Mouse (Mus musculus) forebrain, embryonic 11.5 days (tissue): Measurements from ENCODE around the gene Sept5. TPM values are rescaled to one million over a fixed set of nuclear protein-coding genes. Genes with fewer than 3 reads are reported as not detected.

Source experiments
- ATAC-seq: fragments of 200-750 bp; cut with Nextera tagmentation; replicated peaks from 2 replicates; pipeline ENCODE4 v1.8.0; 2017; ENCODE audit warnings: moderate TSS enrichment; ENCODE audit not compliant: low FRiP score
- DNase-seq: peaks from one replicate; pipeline ENCODE4 v3.0.0-alpha.2; 2017; ENCODE audit warnings: low spot score
- H3K27ac ChIP-seq: fragments of 300-500 bp; sonication (generic); 2 replicates; pipeline ENCODE4 v1.5.1; 2014; ENCODE audit warnings: low read depth, low read length
- H3K27me3 ChIP-seq: fragments of 300-500 bp; sonication (generic); 2 replicates; pipeline ENCODE4 v1.6.1; 2014; ENCODE audit warnings: mild to moderate bottlenecking, low read length, mixed read lengths; ENCODE audit not compliant: control insufficient read depth, insufficient read depth
- H3K36me3 ChIP-seq: fragments of 300-500 bp; sonication (generic); 2 replicates; pipeline ENCODE4 v1.6.1; 2014; ENCODE audit warnings: mild to moderate bottlenecking, low read length, moderate library complexity, mixed read lengths; ENCODE audit not compliant: control insufficient read depth, insufficient read depth
- H3K4me1 ChIP-seq: fragments of 300-500 bp; sonication (generic); replicated peaks from 2 replicates; pipeline ENCODE4 v1.6.1; 2014; ENCODE audit warnings: low read length, mixed read lengths; ENCODE audit not compliant: control insufficient read depth, insufficient read depth
- H3K4me2 ChIP-seq: fragments of 300-500 bp; sonication (generic); 2 replicates; pipeline ENCODE4 v1.6.1; 2014; ENCODE audit warnings: low read depth, mild to moderate bottlenecking, low read length, moderate library complexity, mixed read lengths; ENCODE audit not compliant: severe bottlenecking
- H3K4me3 ChIP-seq: fragments of 300-500 bp; sonication (generic); 2 replicates; pipeline ENCODE4 v1.5.1; 2014; ENCODE audit warnings: low read depth, low read length
- H3K9ac ChIP-seq: fragments of 300-500 bp; sonication (generic); 2 replicates; pipeline ENCODE4 v1.6.1; 2014; ENCODE audit warnings: low read length
- H3K9me3 ChIP-seq: fragments of 300-500 bp; sonication (generic); 2 replicates; pipeline ENCODE4 v1.6.1; 2016; ENCODE audit warnings: low read length, mixed read lengths; ENCODE audit not compliant: control insufficient read depth
- WGBS: fragments of 180-500 bp; shearing (Covaris S2); extraction: QIAGEN DNeasy Blood & Tissue Kit; methylation state at CpG from one replicate; pipeline ENCODE4 v1.1.7; 2014; 5-methylcytosine and 5-hydroxymethylcytosine counted together
- polyA plus RNA-seq: library from polyadenylated mRNA; unstranded; fragments of >200 nt; fragmentation: Nextera tagmentation; extraction: Ambion mirVana; gene quantifications from 2 replicates; pipeline ENCODE4 v1.2.1, GENCODE M21; 2014

Gene Sept5
- polyA plus RNA-seq, 1 experiment from 2014 or later, result 44.2 TPM

DNA sequence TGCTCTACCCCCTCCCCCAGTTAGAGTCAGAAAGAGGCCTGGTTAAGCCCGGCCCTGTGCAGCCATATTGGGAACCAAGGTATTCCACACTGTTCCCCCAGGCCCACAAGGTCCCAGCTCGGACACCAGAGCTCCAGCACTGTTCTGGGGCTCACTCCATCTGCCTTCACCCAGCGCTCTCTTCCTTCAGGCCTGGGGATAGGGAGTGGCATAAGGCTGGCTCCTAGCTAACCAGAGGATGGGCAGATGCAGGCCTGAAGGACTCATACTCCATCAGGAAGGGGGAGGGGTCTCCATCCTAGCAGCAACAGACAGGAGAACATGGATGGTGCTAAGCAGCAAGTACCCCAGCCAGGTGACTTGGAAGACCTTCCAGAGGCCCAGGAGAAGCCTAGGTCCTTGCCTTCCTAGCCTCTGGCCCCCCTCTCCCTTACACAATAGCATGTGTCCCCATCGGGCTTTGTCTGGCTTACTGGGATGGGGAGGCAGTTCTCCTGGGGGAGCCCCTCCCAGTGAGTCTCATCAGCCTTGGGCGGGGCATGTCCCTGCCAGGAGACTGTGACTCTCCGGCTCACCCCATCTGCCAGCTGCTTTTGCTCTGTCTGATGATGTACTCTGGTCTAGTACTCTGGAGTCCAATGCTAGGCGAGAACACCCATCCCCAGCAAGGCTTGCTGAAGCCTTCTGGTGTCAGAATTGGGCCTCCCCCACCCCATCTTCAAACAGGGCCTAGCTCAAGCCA lies 1.4 kb downstream of the Sept5 start:
- peak overlapping the region; percentile 89 for H3K9ac ChIP-seq
- H3K27ac ChIP-seq, result no peak overlapping the region
- H3K4me1 ChIP-seq, result peaks cover 6% of the 10 kb centered on the region
- H3K4me2 ChIP-seq, result peak overlapping the region; percentile 91
- H3K9me3 ChIP-seq, result no peaks in the 10 kb centered on the region
- peaks cover 48% of the 10 kb centered on the region for H3K27me3 ChIP-seq
- H3K4me3 ChIP-seq, result peak overlapping the region; percentile 73
- no peaks in the 10 kb centered on the region for H3K36me3 ChIP-seq
- DNase-seq, result peak; percentile 51
- WGBS, result 64% methylated on average over 7 of the region's 7 CpGs
- ATAC-seq, result no peak

DNA sequence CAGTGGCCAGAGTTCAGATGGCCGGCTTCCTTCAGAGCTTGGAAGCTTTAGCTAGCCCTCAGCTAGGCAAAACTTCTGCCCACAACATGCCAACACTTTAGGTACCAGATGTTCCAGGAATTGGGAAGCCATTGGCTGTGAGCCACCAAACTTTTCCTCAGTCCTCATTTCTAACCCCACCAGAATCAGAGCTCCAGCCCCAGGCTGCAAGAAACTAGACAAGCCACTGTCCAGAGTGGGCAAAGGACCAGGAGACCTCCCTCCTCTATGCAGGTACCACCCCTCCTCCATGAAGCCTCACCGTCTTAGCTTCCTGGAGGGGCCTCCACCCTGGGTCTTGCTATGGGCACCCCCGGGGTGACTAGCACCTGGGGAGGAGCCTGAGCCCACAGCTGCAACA lies 2.6 kb downstream of the Sept5 start:
- H3K4me3 ChIP-seq, result no peak overlapping the region
- H3K27ac ChIP-seq, result no peak overlapping the region
- no peaks in the 10 kb centered on the region for H3K9me3 ChIP-seq
- H3K4me1 ChIP-seq, result peaks cover 6% of the 10 kb centered on the region
- no peaks in the 10 kb centered on the region; the same call in 1 of the 2 replicates for H3K36me3 ChIP-seq
- no peak for ATAC-seq
- WGBS, result 43% methylated on average over 3 of the region's 3 CpGs
- H3K27me3 ChIP-seq, result peaks cover 60% of the 10 kb centered on the region
- no peak overlapping the region for H3K9ac ChIP-seq
- no peak for DNase-seq
- no peak overlapping the region; the same call in 1 of the 2 replicates for H3K4me2 ChIP-seq

DNA sequence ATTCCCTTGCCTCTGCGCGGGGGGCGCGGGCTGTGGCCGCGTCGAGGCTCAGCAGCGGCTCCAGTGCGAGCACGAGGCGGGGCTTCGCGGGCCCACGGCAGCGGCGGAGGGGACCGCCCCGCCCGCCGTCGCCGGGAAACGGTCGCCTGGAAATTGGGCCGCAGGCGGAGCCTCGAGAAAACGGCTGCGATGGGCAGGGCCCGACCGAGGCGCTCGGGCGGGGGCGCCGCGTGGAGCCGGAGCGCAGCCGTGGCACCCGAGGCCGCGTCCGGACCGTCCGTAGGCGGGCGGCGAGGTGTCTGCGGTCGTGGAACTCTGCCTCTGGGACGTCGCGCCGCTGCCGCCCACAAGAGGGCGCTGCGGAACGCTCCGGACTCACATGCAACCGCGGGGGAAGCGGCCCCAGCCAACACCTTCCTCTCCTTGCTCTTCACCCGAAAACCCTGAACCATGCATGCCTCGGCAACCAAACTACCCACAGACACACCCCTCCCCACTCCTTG lies 3.3 kb downstream of the Sept5 start, which contains the start of gene Gm49601:
Gene Gm49601 (minus strand): TSS at position 52 of the 503 bp plus-strand sequence.
- H3K9me3 ChIP-seq, result no peaks in the 10 kb centered on the region
- H3K4me3 ChIP-seq, result peak within 1 kb of the TSS; percentile 38
- peaks cover 11% of the 10 kb centered on the region for H3K4me1 ChIP-seq
- ATAC-seq (peak; percentile 42), DNase-seq (peak; percentile 93)
- WGBS, result under 1% methylated on average over 62 of the region's 65 CpGs
- H3K27me3 ChIP-seq, result peaks cover 68% of the 10 kb centered on the region
- no peaks in the 10 kb centered on the region; the same call in 1 of the 2 replicates for H3K36me3 ChIP-seq
- peak within 1 kb of the TSS; percentile 63 for H3K4me2 ChIP-seq
- H3K27ac ChIP-seq, result no peak within 1 kb of the TSS
- peak within 1 kb of the TSS; percentile 48 for H3K9ac ChIP-seq

DNA sequence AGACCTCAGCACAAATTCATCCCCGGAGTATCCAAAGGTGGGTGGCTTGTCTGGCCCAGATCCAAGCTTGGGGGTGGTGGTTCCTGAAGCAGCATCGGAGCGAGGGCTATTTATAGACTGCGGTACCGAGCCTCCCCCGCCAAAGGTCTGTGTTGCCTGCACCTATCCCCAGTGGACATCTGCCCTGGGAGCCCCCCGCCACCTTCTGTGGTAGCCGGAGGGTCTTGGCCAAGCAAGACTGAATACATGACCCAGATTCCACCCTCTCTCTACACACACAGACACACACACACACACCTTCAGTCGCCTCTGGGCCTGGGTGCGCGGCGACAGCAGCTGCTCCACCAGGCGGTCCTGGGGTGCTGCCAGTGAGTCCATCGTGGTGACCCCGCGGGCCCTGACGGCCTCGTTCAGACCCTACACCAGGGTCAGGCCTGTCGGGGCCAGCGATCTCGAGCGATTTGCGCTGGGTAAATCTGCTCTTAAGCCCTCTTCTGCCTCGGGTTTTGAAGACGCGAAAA lies 3.9 kb downstream of the Sept5 start:
- Histone ChIP-seq H3K4me2 (peak overlapping the region; percentile 63), H3K4me1 (peaks cover 15% of the 10 kb centered on the region), H3K27me3 (peaks cover 73% of the 10 kb centered on the region), H3K9me3 (no peaks in the 10 kb centered on the region), H3K27ac (no peak overlapping the region), H3K36me3 (no peaks in the 10 kb centered on the region; the same call in 1 of the 2 replicates), H3K4me3 (peak overlapping the region; percentile 38), H3K9ac (peak overlapping the region; percentile 48)
- DNase-seq, result peak; percentile 69
- 7% methylated on average over 26 of the region's 26 CpGs for WGBS
- peak; percentile 6 for ATAC-seq

DNA sequence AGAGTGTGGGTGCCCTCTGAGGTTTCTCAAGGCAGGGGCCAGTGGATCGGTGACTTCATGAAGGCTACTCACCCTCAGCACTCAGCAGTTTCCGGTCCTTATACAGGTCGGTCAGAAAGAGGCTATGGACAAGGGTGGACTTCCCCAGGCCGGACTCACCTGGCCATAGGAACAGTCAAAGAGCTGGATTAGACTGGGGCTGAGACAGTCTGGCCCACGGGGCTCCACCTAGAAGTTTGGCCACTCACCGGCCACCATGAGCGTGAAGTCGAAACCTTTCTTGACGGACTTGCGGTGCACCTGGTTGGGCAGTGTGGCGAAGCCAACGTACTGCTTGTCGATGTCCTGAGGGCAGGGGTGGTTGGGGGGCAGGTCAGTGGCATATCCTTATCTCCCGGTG lies 4.7 kb downstream of the Sept5 start:
- Histone ChIP-seq H3K27ac (no peak overlapping the region), H3K4me3 (no peak overlapping the region), H3K4me2 (no peak overlapping the region), H3K27me3 (peaks cover 81% of the 10 kb centered on the region), H3K36me3 (no peaks in the 10 kb centered on the region; the same call in 1 of the 2 replicates), H3K9ac (no peak overlapping the region), H3K4me1 (peaks cover 20% of the 10 kb centered on the region), H3K9me3 (no peaks in the 10 kb centered on the region)
- WGBS, result 32% methylated on average over 14 of the region's 14 CpGs
- ATAC-seq (no peak), DNase-seq (no peak)

DNA sequence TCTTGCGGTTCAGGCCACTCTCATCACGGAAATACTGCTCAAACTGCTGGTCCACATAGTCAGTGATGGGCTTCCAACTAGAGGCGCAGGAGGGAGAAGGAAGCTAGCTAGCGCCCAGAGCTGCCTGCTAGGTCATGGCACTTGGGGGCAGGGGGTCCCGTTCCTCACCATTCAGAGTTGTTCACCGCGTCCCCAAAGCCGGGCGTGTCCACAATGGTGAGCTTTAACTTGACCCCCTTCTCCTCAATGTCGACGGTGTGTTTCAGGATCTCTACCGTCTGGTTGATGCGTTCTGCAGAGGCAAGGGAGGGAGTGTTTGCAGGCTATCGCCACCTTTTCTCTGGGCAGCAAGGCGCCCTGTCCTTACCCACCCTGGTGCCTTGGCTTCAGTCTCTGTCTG lies 5.1 kb downstream of the Sept5 start:
- Histone ChIP-seq H3K4me2 (no peak overlapping the region), H3K4me1 (peaks cover 20% of the 10 kb centered on the region), H3K9me3 (no peaks in the 10 kb centered on the region), H3K27me3 (peaks cover 85% of the 10 kb centered on the region), H3K27ac (no peak overlapping the region), H3K4me3 (no peak overlapping the region), H3K9ac (no peak overlapping the region), H3K36me3 (no peaks in the 10 kb centered on the region; the same call in 1 of the 2 replicates)
- ATAC-seq, result no peak
- DNase-seq, result no peak
- WGBS, result 16% methylated on average over 15 of the region's 15 CpGs

DNA sequence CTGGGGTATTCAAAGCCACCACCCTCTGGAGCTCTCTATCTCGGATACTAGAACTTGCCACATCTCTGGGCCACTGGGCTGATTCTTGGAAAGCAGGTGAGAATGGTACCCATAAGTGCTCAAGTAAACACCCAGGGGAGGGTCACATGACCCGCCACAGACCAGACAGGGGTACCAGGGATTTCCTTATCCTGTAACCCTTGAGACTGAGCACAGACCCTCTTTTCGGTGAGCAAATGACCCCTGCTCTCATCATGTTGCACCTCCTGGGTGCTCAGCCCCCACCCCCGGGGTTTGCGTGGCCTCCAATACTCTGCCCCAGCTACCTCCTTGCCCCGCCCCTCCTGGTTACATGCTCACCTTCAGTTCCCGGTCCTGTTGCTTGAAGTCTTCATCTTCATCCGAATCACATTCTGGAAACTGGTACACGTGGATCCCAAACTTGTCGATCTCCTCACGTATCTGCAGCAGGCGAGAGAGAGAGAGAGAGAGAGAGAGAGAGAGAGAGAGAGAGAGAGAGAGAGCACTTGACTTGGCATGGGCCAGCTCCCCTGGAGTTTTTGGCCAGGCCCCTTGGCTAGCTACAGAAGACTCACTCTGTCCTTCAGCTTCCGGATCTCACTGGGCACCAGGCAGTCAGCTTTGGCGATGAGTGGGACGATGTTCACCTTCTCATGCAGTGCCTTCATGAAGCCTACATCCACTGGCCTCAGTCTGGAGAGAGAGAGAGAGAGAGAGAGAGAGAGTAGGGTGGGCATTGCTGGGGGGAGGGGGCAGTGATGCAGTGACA lies 5.8 kb downstream of the Sept5 start:
- Histone ChIP-seq H3K27ac (no peak overlapping the region), H3K4me3 (no peak overlapping the region), H3K4me1 (peaks cover 20% of the 10 kb centered on the region), H3K27me3 (peaks cover 92% of the 10 kb centered on the region), H3K36me3 (no peaks in the 10 kb centered on the region; the same call in 1 of the 2 replicates), H3K9me3 (no peaks in the 10 kb centered on the region), H3K4me2 (no peak overlapping the region), H3K9ac (no peak overlapping the region)
- ATAC-seq, result no peak
- 22% methylated on average over 15 of the region's 15 CpGs for WGBS
- no peak for DNase-seq

DNA sequence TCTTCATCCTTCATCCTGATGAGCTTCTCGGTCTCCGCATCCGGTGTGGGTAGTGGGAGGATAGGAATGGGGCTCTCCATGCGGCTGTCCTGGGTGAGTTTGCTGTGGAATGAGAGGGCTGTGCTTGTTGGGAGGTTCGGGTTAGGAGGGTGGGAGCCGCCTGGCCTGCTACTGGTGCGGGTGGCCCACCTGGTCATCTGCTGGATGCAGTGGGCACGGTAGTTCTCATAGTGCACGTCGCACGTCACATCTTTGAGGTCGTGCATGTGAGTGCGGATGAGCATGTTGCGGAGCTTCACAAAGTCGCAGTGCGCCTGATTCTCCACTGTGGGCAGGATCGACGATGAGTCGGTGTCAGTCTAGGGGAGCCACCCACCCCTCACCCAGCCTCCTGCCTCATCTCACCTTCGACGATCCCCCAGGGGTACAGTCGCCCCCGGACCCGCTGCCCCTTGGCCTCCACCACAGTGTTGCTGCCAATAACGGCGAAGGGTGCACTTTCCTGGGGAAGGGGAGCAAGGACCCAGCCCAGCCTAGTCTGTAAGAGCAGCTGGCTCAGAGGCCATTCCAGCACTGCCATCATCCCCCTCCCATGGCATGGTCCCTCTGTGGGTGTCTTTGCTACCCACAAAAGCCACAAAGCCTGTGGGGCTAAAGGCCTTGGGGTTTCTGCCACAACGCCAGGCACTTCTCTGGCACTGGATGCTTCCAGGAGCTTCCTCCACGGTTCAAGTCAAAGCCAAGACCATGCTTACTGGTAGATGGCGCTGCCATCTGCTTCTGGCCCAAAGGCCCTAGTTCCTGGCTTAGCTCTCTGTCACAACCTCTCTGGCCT lies 6.6 kb downstream of the Sept5 start:
- WGBS, result 20% methylated on average over 29 of the region's 29 CpGs
- no peak overlapping the region for H3K9ac ChIP-seq
- peaks cover 97% of the 10 kb centered on the region for H3K27me3 ChIP-seq
- DNase-seq (no peak), ATAC-seq (no peak)
- H3K27ac ChIP-seq, result no peak overlapping the region
- peaks cover 20% of the 10 kb centered on the region for H3K4me1 ChIP-seq
- no peaks in the 10 kb centered on the region for H3K9me3 ChIP-seq
- H3K4me3 ChIP-seq, result no peak overlapping the region
- H3K36me3 ChIP-seq, result no peaks in the 10 kb centered on the region; the same call in 1 of the 2 replicates
- H3K4me2 ChIP-seq, result no peak overlapping the region
